Mouse (Mus musculus): ENCODE data around the gene Adrm1.
"Not testable (repeated sequence)": the region's sequence is repeated elsewhere in the genome, so short reads cannot be mapped to it uniquely, and the experiment has no call there.

The Adrm1 gene

DNA sequence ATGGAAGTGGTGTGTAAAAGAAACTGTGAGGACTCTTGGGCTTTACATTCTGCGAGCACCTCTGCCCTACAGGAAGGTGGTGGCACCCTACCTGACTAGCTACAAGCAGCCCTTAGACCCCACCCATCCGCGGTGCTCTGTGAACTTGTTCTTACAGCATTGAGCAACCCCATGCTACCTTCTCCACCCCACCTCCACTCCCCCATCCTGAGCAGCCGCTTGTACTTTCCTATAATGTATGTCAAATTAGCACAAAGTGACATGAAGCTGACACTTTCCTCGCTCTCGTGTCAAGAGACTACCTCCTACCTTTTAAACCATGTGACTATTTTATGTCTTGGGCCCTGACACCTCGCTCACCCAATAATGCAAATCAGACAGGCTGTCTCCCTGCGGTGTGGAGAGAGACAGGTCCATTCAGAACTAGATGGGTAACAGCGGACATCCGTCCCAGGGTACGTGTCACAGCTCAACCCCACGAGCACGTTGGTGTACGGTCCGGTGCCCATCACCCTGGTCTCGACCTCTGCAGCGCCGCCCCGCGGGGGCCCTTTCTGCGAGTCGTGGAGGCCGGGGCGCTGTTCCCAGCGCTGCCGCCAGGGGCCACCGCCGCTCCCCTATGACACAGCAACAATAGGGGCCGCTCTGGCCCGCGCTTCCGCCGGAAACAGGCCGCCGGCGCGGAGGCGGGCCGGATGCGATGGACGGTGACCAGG is at the start of gene Adrm1:
Gene Adrm1 (plus strand): TSS at position 680 of the 716 bp plus-strand sequence.
- DNase-seq (ENCODE audit: low read depth in 2 of 2, low spot score in 2 of 2) = peak; percentile 97 to 98

DNA sequence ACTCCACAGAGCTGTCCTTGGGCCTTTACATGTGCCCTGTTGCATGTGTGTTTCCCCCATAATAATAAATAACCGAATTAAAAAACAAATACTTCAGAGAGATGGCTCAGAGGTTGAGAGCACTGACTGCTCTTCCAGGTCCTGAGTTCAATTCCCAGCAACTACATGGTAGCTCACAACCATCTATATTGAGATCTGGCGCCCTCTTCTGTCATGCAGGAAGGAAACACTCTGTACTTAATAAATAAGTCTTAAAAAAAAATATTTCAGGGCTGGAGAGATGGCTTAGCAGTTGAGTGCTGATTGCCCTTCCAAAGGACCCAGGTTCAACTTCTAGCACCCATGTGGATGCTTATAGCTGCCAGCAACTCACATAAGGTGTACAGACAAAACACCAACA is 47.1 kb upstream of the Adrm1 start:
- no peak for DNase-seq (ENCODE audit: low read depth in 2 of 2, low spot score in 2 of 2)

- no peak for DNase-seq (ENCODE audit: low read depth in 2 of 2, low spot score in 2 of 2)
These were observed 45.1 kb upstream of the Adrm1 start for GRCm38 (mm10) chr2:180126195-180126594.

GRCm38 (mm10) chr2:180127675-180128074 is 43.6 kb upstream of the Adrm1 start:
- no peak for DNase-seq (ENCODE audit: low read depth in 2 of 2, low spot score in 2 of 2)

DNA sequence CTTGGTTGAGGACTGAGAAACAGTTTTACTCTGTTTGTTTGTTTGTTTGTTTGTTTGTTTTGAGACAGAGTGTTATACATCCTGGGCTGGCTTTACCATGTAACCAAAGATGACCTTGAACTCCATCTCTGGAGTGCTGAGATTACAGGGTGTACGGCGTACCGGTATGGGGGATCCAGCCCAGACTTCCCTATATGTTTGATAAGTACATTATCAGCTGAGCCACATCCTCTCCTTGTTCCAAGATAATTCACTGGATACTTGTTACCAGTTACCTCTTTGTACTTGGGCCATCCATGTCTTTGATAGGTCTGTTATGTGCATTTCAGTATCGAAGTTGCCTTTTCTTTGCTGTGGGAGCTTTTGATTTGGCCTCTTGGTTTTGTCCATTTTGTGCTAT is 38.1 kb upstream of the Adrm1 start:
- DNase-seq (ENCODE audit: low read depth in 2 of 2, low spot score in 2 of 2) = no peak

DNA sequence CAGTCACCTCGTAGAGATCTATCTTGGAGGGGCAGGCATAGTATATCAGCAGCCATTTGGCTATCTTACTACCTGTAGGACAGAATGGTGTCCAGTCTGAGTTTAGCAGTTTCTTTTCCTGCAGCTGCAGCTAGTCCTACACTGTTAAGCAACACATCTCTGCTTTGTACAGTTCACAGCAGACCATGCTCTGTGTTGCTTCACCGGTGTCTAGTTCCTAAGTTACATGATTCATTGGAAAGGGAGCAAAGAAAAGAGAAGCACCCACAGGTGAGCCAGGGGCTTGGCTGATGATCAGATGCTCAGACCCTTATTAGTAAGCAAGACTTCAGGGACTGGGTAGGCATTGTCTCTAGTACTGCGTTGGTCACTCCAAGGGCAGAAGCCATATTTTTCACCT is 37.4 kb upstream of the Adrm1 start:
- DNase-seq (ENCODE audit: low read depth in 2 of 2, low spot score in 2 of 2) = no peak

DNA sequence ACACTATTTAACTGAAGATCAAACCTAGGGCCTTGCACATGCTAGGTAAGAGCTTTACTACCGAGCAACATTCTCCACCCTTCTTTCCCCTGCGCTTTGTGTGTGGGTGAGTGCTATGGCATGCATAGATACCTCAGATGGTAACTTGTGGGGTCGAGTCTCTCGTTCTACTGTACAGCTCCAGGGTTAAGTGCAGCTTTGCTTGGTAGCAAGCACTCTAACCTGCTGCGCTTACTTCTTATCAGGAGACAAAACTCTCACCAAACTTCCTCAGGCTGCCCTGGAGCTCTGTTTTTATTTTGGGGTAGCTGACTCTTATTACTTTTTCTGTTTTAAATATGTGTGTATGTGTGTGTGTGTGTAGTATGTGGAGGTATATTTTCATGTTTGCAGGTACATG is 35.9 kb upstream of the Adrm1 start:
- no peak for DNase-seq (ENCODE audit: low read depth in 2 of 2, low spot score in 2 of 2)

DNA sequence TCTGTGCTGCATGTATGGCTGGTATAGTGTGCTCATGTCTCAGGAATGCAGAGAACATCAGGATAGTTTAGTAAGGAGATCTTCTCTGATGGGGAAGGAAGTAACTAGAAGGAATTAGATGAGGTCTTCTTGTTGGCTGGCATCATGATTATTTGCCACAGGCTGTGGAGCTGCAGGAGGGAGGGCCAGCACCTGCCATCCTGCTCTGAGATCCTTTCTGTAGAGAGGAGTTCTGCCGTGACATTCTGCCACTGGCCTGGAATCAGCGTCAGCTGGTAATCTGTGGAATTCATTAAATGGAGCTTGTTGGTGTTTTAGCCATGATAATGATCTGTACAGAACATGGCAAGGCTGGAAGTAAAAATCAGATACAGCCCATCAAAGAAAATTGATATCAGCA is 25.2 kb upstream of the Adrm1 start:
- DNase-seq (ENCODE audit: low read depth in 2 of 2, low spot score in 2 of 2) = no peak

DNA sequence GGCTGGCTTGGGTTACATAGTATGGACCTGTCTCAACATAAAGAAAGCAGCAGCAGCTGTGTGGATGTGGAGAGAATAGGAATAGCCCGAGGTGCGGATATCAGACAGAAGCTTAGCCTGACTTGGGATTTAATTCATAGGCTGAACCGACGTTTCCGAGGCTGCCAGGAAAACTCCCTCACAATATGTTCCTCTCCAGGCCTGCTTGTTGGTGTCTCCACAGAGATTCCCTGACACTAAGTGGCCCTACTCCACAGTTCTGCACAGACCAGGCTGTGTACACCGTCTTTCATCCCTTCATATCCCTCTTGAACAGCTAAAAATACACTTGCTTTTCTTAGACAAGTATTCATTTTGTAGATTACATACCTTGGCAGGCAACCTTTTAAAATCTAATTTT is 23.9 kb upstream of the Adrm1 start:
- no peak for DNase-seq (ENCODE audit: low read depth in 2 of 2, low spot score in 2 of 2)

GRCm38 (mm10) chr2:180148551-180148950 is 22.7 kb upstream of the Adrm1 start:
- DNase-seq (ENCODE audit: low read depth in 2 of 2, low spot score in 2 of 2) = no peak

DNA sequence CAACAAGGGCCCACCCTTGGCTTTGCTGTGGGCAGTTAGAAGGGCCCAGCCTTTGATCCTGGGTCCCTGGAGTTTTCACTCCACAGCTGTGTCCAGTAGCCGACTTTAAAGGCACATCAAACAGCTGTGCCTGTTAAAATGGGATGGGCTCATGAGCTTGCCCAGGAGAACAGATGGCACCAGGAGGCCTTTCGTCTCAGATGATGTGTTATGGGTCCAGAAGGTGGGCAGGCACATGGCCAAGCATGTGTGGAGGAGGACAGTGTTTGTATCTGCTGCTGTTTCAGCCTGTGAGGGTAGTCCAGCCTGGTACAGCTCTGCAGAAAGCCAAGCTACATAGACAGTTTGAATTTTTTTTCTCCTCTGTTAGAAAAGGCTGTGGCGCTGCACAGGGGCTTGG is 16.5 kb upstream of the Adrm1 start:
- no peak for DNase-seq (ENCODE audit: low read depth in 2 of 2, low spot score in 2 of 2)

DNA sequence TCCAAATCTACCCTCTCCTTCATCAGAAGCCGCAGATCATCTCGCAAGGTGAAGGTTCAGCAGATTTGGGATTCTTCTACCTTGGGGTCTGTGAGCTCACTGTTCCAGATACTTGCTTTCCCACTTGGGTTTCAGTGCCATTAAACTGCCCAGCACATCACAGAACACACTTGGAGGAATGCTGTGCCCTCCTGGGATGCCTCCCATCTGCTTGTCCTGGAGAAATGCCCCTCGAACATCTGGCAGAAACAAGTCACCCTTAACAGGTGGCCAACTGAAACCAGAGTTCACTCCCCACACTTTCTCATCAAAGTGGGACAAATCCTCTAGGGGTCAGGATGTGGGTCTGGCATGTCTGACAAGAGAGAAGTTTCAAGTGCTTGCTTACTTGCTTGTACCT is 12.7 kb upstream of the Adrm1 start:
- DNase-seq (ENCODE audit: low read depth in 2 of 2, low spot score in 2 of 2) = no peak

DNA sequence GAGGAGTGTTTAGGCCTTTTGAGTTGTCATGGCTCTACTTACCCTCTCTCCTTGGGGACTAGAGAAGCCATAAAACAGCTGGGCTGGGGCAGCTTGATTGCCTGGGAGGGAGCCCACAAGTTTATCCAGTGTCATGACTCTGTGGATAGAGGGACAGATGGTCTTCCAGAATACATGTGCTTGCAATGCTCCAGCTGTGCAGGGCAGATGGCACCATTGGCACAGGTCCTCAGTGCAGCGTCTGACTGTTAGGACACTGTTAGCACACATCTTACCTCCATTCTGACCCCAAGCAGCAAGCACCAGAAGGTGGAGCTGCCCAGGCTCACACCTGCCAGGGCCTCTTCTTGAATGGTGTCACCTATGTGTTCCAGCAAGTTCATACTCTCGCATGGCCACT is 5.4 kb upstream of the Adrm1 start:
- no peak for DNase-seq (ENCODE audit: low read depth in 2 of 2, low spot score in 2 of 2)

- no peak for DNase-seq (ENCODE audit: low read depth in 2 of 2, low spot score in 2 of 2)
These were observed 4.4 kb upstream of the Adrm1 start for GRCm38 (mm10) chr2:180166869-180167268.

GRCm38 (mm10) chr2:180170151-180170805 is 1.0 kb upstream of the Adrm1 start:
- DNase-seq (ENCODE audit: low read depth in 2 of 2, low spot score in 2 of 2) = no peak

DNA sequence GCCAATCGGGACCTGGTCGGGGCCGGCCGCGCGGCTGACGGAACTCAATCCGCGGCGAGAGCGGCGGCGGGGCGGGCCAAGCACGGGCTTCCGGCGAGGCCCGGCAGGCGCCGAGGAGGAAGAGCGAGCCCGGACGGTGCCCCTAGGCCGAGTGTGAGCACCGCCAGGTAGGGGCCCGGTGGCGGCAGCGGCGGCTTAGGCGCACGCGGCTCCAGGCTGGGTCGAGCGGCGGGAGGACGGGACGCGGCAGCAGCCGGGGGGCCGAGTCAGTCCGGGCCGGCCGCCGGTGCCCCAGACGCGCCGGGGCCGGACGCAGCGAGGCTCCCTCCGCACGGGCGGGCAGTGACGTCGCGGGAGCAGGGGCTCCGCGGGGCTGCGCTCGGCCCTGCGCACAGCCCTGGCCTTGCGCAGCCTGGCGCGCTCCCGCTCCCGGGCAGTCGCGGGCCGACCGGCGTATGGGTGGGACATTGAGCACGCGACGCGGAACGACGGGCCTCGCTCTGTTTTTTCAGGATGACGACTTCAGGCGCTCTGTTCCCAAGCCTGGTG is 311 bp downstream of the Adrm1 start:
- DNase-seq (ENCODE audit: low read depth in 2 of 2, low spot score in 2 of 2) = no peak

GRCm38 (mm10) chr2:180172152-180172551 is 867 bp downstream of the Adrm1 start:
- no peak for DNase-seq (ENCODE audit: low read depth in 2 of 2, low spot score in 2 of 2)

- DNase-seq (ENCODE audit: low read depth in 2 of 2, low spot score in 2 of 2) = peak in 1 of 2 experiments; percentile 14
These were observed 1.9 kb downstream of the Adrm1 start for GRCm38 (mm10) chr2:180173163-180173562.

- DNase-seq (ENCODE audit: low read depth in 2 of 2, low spot score in 2 of 2) = not testable (repeated sequence)
These were observed 2.4 kb downstream of the Adrm1 start for GRCm38 (mm10) chr2:180173711-180174110.

GRCm38 (mm10) chr2:180174121-180174520 is 2.8 kb downstream of the Adrm1 start:
- DNase-seq (ENCODE audit: low read depth in 2 of 2, low spot score in 2 of 2) = no peak

DNA sequence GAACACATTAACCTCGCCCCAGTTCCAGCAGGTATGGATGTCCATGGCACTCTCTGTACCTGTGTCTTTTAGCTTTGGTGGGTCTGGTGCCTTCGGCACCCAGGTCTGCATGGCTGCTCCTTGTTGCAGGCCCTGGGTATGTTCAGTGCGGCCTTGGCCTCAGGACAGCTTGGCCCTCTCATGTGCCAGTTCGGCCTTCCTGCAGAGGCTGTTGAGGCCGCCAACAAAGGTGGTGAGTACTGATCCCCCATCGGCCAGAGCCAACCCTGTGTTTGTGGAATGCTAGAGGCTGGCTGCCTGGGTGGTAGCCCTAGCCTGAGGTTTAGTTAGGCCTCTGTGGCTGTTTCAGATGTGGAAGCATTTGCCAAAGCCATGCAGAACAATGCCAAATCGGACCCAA is 4.4 kb downstream of the Adrm1 start:
- no peak for DNase-seq (ENCODE audit: low read depth in 2 of 2, low spot score in 2 of 2)

DNA sequence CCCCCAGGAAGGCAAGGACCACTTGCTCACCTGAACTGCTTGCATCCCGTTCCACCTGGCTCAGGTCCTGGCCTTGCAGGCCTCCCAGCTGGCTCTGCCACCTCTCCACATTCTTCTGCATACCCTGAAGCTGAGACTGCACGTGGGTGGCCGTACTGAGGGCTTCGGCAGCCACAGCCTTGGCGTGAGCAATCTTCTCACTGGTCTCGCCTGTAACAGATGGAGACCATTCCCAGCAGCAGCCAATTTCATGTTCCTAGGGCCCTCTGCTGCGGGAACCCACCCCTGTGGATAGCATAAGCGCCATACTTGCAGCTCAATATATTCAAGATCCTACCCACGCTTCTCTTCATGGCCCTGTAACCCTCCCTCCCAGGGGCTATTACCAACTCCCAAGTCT is 10.3 kb downstream of the Adrm1 start:
- no peak for DNase-seq (ENCODE audit: low read depth in 2 of 2, low spot score in 2 of 2)

Data from CD8-positive naive resting alpha-beta T cell, adult 2 months (primary cell).